Mouse (Mus musculus) A20 (cell line): Measurements from ENCODE around the gene Stx8.

Source experiments
- DNase-seq: peaks from one replicate; pipeline ENCODE4 v3.0.0-alpha.2; 2011; ENCODE audit warnings: low read depth, low spot score

The Stx8 gene

DNA sequence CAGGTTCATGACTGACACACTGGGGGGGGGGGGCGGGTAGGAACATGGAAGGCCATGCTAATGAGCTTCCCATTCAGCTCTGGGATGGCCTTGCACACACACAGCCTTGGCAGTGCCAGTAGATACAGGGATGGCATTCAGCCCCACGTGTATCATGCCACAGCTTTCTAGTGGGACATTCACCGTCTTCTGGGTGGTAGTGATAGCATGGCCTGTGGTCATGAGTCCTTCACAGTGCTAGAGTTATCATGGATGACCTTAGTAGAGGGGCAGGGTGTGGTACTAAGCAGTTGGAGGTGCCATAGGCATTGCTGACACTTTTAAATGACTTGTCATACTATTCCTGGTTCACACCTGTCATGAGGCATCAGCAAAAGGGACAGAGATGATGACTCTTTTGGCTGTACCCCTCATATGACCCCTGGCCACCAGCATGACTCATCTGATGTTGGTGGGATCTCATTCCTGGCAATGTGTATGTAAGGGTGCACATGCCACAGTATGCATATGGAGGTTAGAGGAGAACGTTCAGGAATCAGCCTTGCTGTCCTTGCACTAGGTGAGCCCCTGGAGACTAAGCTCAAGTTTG is 69.4 kb downstream of the Stx8 start:
- no peak for DNase-seq

- no peak for DNase-seq
Observed at GRCm38 (mm10) chr11:68036133-68036959, 70.4 kb downstream of the Stx8 start.

DNA sequence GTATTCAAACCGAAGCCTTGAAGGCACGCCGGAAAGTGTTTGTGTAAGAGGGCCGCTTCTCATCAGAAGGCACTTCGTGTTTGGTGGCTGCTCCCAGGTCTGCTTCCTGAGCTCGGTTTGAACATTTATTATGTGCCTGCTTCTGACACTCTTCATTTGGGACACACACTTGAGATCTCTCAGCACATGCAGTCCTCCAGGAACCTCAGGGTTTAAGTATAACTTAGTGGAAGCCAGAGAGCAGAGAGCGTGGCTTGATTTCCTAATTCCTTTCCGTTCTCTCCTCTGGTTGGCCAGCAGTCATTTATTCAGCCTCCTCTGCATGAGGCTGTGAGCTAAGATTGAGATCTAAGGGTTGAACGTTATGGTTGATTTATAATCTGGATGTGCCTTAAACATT is 71.1 kb downstream of the Stx8 start:
- DNase-seq, result no peak

GRCm38 (mm10) chr11:68038101-68038500 is 72.1 kb downstream of the Stx8 start:
- no peak for DNase-seq

- DNase-seq, result no peak
Observed at GRCm38 (mm10) chr11:68044181-68044580, 78.2 kb downstream of the Stx8 start.

GRCm38 (mm10) chr11:68046916-68047315 is 80.9 kb downstream of the Stx8 start:
- peak; percentile 14 for DNase-seq

DNA sequence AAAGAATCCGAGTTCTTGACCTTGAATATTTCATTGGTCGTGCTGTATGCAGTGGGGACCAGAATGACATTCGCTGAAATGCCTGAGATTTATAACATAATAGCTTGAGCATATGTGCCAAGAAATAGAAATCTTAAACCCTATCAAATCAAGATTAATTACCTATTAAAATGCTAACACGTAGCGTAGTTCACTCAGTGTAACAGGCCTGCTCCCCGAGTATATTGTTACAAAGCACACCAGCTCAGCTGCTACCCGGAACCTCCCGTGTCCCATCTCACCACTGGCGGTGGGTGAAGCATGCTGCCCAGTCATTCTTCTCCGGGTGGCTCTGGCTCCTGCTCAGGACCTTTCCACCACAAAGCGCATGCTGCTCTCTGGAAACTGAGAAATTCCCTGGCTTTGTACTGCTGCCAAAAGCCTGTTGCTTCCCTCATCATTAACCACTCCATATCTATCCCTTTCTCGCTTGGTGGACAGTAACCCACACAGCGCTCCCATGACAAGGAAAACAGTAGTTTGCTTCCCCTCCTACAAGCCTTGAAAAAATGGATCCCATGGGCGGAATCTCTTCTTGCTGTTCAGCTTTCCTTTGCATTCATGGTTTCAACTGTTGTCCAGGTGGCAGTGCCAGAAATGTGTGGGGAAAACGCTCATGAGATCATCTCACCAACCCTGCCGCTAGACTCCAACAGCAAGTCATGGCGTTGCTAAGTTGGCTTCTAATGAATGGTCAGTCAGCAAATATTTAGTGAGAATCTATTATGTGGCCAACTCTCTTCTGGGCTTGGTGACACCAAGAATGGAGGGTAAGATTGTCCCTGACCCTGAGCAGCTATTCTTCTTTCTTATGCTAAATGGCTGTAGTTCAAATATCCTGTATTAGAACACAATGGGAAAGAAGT is 83.5 kb downstream of the Stx8 start:
- DNase-seq, result no peak

- DNase-seq, result no peak
Observed at GRCm38 (mm10) chr11:68050725-68051124, 84.7 kb downstream of the Stx8 start.

DNA sequence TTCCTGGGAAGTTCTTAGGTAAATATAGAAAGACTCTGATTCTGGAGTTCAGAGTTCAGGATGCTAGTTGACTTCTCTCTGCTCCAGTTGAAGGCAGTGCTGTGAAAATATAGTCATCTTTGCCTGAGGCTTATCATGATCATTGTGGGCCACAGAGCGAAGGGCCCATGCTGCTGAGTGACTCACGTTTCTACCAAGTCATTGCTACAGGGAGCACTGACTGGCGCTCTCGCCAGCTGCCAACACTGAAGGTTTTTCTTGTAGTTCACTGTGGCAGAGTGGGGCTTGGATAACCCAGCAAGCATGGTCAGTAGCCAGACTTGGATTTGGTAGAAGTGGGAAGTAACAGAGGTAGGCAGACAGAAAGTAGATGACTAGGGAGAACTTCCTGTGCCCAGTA is 85.3 kb downstream of the Stx8 start:
- no peak for DNase-seq

DNA sequence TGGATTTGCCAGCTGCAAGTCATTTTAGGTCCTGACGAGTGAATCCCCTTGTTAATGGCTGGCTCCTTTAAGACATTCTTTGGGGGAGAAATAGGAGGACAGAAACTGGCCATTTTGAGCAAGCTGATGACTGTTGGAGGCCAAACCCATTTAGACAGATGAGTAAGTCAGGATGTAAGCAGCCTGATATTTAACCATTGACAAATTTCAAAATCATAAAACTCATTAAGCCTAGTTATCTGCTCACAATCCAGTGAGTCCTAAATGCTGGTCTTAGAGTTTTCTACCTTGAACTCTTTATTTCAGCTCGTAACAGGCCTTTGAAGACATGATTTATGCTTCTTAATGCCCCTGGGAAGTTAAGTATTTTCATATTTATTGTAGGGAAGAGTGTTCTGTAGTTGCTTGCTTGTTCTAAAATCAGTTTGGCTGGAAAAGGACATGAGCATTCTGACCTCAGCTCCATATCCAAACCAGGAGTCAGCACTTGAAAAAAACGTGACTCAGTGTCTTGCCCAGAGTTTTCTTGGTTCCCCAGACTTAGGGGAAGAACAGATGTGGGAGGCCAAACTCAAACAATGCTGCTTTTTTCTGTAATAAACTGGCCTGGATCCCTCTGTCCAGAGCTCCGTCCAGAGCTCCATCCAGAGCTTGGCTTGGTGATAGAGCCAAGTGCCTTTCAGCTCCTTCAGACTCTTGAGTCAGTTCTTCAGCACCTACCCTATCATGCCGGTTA is 92.6 kb downstream of the Stx8 start:
- DNase-seq, result no peak

DNA sequence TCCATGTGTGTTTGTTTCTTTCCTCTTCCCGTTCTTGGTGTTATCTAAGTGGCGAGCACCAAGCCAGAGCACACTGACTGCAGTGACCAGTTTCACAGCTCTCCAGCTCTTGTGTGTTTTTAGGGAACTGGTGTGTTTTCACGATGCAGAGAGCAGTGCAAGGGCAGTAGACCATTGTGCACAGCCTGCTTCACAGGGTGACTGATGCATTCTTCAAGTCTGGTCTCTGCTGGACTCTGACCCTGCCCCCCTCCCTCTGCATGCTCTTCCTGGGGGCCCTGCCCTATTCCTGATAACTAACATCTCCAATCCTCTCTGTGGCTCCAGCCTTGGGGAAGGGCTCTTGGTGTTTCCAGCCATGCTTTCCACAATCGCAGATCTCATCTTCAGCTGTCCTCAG is 94.7 kb downstream of the Stx8 start:
- no peak for DNase-seq

- no peak for DNase-seq
Observed at GRCm38 (mm10) chr11:68062116-68062515, 96.1 kb downstream of the Stx8 start.

DNA sequence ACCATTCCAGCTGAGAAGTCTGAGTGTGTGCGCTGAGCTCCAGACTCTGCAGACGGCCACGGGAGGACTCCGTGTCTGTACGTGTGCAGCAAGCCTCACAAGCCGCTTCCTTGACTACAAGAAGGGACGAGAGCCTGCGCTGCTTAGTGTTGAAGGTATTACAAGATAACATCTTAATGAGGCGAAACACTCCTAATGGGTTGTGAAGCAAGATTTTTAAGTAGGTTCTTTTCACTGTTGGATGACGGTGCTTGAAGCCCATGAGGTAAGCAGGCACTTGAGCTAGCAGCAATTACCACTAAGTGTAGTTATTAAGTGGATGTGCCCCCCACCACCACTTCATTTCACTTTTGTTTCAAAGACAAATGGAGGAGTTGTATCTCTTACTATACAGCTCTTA is 101.8 kb downstream of the Stx8 start:
- DNase-seq, result no peak

DNA sequence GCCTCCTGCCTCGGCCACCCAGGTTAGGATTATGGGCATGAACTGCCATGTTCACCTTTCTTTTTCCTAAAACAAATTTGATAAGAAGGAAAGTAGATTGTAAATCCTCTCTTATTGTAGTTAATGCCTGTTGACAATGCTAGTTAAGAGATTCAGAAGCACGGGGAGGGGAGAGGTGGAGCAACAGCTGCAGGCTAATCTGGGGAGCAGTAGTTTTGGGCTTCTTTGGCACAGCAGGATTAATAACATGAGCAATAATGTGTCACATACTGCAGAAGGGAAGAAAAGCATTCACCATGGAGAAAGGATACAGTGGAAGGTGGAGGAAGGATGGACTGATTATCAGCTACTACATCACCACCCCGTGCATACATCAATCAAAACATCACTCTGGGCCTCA is 104.1 kb downstream of the Stx8 start:
- no peak for DNase-seq

GRCm38 (mm10) chr11:68071836-68072235 is 105.8 kb downstream of the Stx8 start:
- DNase-seq, result no peak

DNA sequence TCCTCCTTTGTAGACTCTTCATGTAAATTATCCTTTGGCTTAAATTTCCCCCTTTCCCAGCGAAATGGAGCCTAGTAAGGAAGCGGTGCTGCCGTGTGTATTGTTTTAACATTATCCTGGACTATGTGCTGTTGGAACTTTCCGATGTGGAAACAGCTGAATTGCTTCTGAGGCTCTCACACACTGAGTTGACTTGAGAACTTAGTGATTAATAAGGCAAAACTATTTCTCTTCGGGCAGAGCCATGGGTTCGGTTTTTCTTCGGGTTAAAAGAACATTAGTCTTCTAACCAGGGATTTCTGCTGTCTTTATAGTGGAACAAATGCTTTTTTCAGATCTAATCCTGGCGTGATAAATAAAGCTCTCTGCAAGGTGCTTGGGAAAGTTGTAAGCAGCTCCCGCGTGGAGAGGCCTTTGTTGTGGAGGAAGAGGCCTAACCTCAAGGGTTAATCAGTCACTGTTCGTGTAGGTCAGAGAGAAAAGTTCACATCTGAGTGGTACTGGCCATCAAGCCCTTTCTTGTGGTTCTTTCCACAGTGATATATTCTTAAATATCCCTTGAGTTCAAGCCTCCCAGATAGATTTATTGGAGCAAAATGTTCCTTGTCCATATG is 106.7 kb downstream of the Stx8 start:
- DNase-seq, result no peak

- DNase-seq, result no peak
Observed at GRCm38 (mm10) chr11:68074686-68075085, 108.7 kb downstream of the Stx8 start.

DNA sequence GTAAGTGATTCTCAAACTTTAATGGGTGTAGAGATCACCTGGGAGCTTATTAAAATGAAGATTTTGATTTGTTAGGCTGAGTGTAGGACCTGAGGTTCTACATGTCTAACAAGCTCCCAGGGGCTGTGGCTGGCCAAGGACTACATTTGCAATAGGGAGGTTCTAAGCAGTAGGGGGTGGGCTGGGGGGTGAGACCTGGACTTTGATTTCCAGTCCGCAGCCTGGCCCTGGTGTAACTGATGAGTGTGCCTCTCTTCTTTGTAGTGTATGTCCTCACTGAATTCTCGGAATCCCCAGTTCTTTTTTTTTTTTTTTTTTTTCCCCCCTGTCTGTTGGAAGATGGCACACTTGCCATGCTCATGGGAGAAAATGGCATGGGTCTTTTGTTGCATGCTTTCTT is 109.3 kb downstream of the Stx8 start:
- no peak for DNase-seq

DNA sequence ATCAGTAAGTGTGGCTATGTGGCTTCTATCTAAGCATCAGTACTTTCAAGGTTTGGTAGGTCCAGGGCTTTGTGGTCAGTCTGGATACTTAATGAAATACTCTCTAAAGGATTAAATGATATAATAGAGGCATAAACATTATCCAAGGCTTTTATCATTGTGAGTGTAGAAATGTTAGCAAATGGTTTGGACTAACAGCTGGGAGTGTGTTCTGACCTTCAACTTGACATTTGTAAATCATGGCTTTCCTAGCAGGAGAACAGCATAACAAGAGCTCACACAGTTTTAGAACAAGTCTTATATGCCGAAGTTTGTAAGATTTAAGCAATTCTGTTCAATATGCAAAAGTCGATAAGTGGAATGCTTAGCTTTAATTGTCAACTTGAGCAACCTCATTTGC is 113.8 kb downstream of the Stx8 start:
- DNase-seq, result no peak

- peak; percentile 22 for DNase-seq
Observed at GRCm38 (mm10) chr11:68080999-68081398, 115.0 kb downstream of the Stx8 start.

DNA sequence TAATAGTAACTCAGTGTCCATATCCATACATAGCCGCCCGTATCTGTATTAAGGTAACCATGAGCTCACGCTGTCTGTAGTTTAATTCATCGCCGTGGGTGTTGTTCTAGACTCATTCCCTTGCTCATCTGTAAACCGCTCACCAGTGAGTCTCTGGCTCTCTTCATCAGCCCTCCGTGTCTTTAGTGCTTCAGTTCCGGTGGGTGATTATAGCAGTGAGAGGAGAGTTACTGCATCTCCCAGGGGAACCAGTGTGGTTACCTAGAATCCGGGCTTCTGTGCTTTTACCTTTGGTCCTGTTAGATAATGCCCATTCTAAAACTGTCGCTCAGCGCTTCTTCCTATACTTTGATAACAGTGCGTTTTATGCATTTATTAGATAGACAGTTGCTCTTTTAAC is 116.8 kb downstream of the Stx8 start:
- DNase-seq, result no peak
